Mouse (Mus musculus) cerebellum, adult (tissue): ENCODE data around the gene Lsm6.
"Not testable (repeated sequence)": the region's sequence is repeated elsewhere in the genome, so short reads cannot be mapped to it uniquely, and the experiment has no call there.

Experiments used
- ATAC-seq: cut with Nextera tagmentation; 2 replicates; pipeline ENCODE4 v1.9.2; 2017; ENCODE audit warnings: mild to moderate bottlenecking, moderate library complexity, mixed read lengths; ENCODE audit not compliant: insufficient number of reproducible peaks, low FRiP score, low TSS enrichment

The Lsm6 gene

DNA sequence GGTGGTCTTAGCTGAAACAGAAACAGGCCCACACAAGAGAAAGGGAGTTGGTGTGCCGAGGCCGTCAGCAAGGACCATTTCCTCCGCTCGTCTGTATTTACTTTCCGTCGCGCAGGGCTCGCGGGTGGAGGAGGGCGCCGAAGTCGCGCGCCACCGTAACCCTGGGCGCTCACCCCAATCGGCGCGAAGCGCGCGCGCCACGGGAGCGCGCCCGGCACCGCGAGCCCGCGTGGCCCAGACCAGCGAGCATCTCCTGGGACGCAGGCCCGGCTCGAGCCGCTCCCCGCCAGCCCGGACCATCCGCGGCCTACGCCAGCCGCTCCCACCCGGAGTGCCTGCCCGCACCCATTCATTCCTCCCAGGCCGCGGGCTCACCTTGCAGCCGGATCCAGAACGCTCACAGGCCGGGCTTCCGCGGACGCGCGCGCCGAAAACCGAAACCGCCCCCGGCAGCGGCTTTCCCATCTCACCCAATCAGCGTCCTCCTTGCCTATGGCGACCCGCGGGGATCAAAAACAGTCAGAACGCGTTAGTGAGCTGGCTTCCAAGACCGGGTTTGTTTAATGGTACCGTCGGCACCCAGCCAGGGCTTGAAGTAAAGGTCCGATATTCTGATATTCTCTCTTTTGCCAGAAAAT is at the start of gene Lsm6:
TSS of gene Lsm6 (minus strand) at position 468 of the 638 bp plus-strand sequence.
- ATAC-seq = peak; percentile 90

DNA sequence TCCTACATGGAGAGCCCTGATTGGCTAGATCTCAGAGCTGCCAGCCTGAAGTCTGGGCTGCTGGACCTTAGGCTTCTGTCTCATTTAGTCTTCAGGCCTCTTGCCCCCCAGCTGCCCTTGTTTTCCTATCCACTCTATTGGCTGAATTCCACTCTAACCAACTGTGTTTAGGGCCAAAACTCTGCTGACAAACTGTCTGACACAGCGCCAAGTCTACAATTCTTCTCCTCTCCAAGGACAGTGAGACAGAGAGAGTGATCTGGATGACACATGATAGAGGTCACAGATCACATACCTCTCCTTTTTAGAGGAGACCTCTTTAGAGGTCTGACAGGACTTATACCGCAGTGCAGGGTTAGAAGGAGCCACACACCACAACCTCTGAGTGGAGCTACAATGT is 46.1 kb upstream of the Lsm6 start:
- ATAC-seq = no peak

DNA sequence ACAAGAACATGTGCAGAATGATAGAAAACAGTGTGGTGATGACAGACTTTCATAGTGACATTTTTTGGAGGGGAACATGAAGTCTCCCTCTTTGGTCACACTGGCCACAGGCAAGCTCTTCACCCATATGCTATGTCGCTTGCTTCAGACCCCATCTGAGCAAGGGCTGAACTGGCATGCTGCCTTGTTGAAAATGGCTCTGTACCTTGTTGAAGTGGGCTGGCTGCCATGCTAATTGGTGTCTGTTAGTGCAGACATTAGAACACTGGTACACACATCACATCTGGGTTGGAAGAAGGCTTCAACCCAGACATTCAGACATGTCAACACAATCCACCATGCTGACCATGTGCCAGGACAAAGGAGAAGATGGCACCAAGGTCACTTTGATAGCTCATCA is 42.1 kb upstream of the Lsm6 start:
- ATAC-seq = no peak

DNA sequence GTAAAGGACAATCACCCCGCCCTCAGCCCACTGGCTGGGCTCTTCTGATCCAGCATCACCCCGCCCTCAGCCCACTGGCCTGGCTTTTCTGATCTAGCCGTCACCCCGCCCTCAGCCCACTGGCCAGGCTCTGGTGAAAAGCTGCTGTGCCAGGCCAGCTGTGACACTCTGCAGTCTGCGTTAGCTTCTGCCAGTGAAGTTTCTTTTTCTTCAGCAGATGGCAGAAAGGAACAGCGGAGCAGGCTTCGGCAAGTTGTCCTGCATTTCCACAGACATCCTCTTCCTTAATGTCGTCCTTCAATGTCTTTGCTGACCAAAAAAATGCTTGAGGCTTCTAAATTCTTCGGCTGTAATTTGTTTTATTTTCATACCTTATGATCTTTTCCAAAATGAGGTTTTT is 41.1 kb upstream of the Lsm6 start:
- ATAC-seq = no peak

DNA sequence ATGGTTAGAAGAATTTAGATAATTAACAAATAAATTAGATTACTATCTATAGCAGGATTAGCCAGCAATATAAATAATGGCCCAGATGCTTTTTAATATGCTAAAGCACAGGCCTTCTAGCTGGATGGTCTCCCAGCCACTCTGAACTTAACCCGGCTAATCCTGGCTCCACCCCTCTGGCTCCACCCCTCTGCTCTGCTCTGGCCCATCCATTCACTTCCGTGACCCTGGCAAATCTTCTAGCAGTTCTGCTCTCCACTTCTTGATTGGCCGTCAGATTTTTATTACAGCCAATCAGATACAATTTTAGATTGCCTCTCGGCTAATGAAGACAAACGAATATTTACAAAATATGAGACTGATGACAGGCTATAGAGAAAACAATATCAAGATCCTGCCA is 39.8 kb upstream of the Lsm6 start:
- ATAC-seq = no peak

DNA sequence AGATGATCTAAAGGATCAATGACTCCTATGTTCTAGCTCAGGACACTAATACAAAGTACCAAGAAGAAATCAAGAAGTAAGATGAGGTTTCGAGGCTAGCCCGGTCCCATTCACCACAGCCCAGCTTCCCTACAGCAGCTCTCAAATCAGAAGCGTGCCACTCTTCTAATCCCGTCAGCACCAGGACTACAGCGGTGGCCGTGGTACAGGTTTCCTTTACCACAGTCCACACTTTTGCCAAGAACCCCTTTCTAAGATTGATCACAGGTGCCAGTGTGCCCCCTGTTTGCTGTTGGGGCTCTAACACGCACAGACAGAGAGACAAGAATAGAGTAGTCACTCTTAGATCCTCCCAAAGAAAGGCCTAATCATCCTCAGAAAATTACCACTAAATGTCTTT is 36.5 kb upstream of the Lsm6 start:
- ATAC-seq = no peak

DNA sequence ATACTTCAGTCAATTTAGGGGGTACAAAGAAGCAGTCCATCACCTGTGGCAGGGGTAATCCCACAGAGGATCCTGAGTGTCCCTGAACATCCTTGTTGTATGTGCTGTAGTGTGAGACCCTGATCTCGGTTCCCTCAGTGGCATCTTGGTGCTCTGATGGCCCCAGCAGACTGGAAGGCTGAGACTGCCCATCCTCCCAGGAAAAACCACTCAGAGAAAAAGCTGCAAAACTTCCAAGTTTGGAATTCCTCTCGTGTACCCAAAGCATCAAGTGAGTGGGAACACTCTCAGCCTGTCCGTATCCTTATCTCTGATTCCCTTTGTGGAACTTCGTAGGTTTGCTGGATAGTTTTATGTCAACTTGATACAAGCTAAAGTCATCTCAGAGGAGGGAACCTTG is 31.3 kb upstream of the Lsm6 start:
- no peak for ATAC-seq

DNA sequence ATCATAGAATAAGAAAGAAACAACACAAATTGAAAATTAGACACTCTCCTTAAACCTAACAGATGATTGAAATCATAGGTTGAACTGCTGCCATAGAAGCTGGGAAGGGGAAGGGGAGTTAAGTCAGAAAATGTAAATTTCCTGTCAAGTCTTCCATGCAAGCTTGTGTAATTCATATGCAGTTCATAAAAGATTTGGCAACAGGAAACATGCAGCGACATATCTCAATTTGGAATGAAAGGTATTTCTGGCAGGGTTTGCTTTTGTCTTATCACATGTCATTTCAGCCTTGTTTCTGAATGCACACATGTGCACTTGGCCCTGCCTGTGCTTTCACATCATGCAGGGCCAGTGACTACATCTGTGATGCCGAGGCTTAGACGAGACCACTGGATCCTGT is 26.3 kb upstream of the Lsm6 start:
- no peak for ATAC-seq

DNA sequence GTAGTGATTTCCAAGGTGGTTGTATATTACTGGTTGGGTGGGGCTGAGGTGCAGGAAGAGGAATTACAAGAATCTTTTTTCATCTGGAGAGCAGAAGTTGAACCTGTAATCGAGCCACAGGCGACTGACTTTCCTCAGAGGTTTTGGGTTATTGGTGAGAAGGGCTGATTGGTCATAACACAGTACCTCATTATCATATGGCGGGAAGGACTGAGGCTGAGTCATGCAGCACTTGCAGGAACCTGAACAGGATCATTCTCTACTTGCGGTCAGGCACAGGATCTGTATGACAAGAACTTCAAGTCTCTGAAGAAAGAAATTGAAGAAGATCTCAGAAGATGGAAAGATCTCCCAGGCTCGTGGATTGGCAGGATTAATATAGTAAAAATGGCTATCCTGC is 23.6 kb upstream of the Lsm6 start:
- ATAC-seq = no peak

DNA sequence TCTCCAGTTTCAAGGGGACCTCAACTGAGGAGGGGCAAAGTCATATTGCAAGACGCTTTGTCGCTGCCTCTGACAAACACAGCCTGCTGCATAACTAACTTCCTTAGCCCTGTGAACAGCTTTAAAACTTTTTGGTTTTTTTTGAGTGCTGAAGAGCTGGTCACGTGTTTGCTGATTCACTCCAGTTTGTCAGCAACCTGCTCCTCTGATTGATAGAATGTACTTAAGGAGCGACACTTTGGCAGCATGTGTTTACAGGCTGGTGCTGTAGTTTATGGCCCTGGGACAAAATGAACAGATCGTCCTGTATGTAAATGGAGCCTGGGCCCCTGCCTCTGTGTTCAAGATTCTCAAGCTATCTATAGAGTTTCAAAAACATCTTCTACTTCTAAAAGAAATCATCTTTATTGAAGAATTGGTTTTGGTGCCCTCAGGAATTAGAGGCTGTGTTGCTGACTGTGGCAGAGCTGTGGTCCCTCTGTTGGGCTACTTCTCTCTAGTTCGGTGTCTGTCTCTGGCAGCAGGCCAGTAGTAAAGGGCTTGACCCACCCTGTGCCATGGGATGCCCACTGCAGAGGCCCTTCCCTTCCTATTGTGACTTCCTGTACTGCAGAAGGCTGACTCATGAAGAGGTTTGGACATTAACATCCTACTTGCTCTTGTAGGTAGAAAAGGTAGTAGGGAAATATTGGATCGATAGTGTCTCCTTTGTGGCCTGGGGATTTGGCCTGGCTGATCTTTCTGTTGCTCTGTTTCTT is 17.9 kb upstream of the Lsm6 start:
- ATAC-seq = no peak

DNA sequence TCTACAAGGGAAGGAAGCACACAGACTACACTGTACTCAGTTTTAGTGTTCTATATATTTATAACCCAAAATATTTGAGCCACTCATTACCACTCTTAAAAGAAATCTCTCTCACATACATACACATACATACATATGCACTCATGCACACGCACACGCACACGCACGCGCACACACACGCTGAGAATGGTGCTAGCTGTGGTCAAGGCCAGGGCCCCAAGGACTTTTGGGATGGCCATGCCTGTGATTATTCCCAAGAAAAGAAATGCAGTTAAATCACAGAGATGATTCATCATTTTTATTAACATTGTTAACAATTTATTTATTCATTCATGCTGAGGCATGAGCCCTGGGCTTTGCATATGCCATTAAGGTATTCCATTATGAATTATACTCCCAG is 15.2 kb upstream of the Lsm6 start:
- ATAC-seq = no peak

DNA sequence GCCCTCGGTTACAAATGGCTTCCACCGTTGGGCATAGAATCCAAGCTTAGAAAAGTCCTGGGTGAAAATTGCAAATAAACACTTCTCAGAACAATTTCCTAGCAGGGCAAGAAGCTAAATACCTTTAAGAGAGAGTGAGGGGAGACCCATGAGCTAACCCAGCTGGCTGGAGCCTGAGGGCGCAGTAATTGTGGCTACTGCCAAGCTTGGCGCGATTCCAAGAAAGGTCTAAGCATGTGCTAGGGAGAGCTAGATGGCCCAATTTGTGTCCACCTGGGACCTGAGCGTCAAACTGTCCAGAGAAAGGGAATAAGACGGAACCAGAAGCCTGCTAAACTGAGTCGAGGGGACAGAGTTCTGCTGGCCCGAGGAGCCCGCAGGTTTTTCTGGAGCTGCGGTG is 7.5 kb upstream of the Lsm6 start:
- ATAC-seq = no peak

DNA sequence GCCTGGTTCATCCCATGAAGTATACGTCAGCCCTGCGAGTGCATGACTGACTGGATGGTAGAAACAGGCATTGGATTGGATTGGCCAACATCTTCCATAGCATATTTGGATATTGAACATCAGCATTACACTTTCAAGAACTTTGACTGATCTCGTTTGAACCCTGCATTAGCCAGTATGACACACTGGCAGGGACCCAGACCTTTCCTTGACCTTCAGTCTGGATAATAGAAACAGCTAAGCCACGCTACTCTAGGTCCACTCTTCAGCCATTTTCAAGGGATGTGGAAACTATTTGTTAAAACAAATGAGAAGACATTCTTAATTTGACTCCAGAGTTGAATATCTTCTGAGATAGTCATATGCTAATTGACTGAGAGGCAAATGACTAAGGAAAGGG is 3.6 kb upstream of the Lsm6 start:
- no peak for ATAC-seq

DNA sequence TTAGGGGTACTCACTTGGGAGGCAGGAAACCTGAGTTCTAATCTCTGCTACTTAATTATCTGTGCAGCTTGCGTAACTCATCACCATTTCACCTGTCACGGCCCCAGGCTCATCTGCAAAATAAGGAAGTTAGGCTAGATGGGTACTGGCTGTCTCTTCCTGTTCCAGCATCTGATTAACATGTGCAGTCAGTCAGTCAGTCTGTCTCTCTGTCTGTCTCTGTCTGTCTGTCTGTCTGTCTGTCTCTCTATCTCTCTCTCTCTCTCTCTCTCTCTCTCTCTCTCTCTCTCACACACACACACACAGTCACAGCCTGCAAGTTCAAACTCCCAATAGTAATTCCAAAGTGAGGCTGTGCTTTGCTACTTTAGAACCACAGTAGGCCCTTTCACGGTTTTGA is 967 bp downstream of the Lsm6 start:
- ATAC-seq = not testable (repeated sequence)

DNA sequence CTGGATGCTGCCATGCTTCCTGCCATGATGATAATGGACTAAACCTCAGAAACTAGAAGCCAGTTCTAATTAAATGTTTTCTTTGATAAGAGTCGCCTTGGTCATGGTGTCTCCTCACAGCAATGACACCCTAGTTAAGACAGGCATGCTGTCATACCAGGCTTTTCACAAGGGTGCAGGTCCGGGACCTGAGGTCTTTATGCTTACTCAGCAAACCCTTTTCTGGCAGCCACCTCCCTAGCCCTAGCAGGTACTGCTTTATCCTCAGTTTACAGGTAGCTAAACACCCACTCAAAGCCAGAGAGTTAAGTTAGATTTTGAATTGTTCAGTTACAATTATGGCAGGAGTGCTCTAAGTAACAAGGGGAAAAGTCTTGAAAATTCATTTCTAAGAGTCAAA is 6.2 kb downstream of the Lsm6 start:
- no peak for ATAC-seq

DNA sequence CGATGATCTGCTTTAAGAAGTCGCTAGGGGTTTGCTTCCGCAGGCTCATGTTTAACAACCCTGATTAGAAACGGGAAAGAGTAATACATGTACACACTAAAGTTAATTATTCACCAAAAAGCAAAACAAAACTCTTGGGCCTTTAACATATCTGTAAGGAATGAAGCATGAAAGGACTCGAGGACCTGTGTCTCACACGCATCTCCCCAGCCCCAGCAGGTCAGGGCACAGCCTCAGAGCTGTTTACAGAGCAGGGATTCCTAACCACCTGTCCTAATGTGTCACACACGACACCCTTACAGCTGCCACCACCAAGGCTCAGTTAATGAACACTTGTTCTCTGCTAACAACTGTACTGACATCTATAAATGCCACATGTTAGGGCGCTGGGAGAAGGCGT is 7.9 kb downstream of the Lsm6 start:
- ATAC-seq = no peak

DNA sequence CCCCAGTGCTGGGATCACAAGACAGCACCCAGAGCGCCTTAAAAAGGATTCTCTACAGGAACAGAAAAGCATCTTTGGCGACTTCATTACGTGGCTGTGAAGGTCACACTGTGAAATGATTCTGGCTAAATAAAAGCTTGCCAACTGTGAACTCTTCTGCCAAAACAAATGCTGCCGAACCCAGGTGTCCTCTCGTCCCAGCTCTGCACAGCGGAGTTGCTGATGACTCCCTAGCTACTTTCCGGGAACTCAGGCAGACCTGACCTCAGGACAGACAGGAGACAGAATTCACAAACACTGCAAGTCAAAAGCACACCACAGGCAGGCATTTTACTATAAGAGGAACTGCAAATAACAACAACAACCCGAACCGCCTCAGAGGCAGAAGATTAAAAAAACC is 8.5 kb downstream of the Lsm6 start:
- ATAC-seq = no peak

DNA sequence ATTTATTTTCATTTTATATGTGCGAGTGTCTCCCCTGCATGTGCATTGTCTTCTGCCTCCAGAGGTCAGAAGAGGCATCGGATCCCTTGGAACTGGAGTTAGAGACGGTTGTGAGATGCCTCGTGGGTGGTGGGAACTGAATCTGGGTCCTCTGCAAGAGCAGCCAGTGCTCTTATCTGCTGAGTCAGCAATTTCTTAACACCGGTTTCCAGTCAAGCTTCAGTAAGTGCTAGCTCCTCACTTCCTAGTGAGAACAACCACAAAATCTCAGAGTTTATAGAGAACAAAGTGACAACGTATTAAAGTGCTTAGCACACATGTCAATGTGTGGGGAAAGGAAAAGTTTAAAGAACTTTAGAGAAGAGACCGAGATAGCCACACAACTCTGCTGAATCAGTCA is 9.2 kb downstream of the Lsm6 start:
- no peak for ATAC-seq

DNA sequence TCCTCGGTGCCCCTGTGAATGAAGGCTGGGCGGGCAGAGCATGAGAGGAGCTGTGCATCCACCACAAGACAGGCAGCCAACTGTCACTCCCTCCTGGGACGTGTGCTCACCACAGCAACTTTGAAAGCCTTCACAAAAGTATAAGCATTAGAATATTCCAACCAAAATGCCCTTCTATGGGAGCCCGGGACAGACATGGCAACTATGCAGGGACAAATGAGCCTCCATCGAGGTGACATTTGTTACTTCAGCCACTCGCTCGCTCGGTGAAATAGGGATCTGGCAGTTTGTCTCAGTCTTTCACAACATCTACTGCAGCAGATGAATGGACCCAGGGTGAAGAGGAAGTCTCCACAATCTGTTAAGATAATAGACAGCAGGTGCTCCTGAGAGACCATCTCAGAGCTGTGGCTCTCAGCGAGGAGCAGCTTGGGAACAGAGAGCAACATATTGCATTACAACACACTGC is 10.7 kb downstream of the Lsm6 start:
- ATAC-seq = peak; percentile 87

DNA sequence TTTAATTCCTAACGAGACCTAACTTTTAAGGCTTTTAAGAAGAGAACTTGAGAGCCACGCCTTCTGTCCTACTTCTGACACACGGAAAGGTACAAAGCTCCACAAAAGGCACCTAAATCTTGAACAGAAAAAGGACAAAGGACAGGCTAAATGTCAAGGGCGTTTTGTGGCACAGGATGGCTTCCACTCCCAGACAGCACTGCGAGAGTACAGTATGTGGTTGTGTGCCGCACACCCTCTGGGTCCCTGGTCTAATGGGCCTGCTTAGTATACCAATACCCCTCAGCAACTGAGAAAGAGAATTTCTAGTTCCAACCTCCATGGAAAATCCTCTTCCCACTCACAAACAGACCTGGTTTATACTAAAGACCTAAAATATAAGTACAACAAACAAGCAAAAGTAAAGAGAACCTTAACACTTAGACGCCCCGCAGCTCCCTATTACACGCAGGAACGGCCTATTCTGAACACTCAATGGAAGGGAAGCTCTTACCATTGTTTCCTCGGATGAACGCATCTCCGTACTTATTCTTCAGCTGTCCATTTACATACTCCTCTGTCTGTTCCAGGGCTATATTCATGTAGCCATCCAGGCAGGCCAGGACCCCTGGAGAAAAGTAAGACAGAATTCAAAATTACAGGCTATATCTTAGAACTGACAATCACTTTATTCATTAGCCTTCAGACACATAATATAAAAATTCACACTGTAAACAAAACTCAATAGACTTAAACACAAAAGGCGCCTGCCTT is 11.3 kb downstream of the Lsm6 start:
- no peak for ATAC-seq

DNA sequence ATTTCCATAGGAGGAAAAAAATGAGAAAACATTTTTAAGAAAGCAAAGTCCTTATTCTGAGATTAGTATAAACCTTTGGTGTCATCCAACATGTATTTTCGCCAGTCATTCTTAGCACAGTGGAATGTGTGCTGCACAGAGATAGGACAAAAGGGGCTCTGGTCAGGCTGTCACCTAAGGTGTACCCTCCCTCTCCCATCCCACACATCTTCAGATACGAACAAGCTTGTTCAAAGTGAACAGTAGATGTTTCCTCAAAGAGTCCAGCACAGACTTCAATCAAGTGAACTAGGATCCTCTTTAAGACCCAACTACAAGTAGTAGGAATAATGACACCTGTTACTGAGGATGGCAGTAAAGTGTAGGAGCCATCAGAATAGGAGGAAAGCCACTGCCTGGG is 12.1 kb downstream of the Lsm6 start:
- no peak for ATAC-seq

DNA sequence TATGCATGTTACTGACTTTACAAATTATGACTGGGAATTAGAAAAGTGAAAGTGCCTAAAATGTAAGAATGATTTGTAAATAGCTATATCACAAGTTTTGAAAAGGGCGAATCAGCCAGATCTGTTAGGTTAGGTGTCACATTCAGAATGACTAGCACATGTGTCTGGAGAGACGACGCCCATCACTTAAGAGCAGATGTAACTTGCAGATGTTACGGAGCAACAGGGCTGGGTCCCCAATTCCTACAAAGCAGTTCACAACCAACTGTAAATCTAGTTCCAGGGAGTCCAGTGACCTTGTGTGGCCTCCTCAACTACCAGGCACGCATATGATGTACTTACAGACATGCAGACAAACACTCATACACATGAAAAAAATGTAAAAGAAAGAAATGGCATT is 12.5 kb downstream of the Lsm6 start:
- no peak for ATAC-seq
